Mouse (Mus musculus): ENCODE data around the gene Eif1. TPM values are rescaled to one million over a fixed set of nuclear protein-coding genes. Genes with fewer than 3 reads are reported as not detected.

The Eif1 gene
- 1,000 to 10,000 TPM; 1,442 to 1,567 TPM for total RNA-seq (2021)
- long read RNA-seq, experiment 1, transcript Eif1-201 (4 exons, 1,322 nt) = major isoform, 1,096 of 1,127 reads
- long read RNA-seq, experiment 1, partial matches to known transcripts = 22 of 1,127 reads
- long read RNA-seq, experiment 1, other reads (novel, unspliced or antisense) = 3 of 1,127 reads
- long read RNA-seq, experiment 2, transcript Eif1-201 (4 exons, 1,322 nt) = major isoform, 1,391 of 1,427 reads
- long read RNA-seq, experiment 2, partial matches to known transcripts = 20 of 1,427 reads
- long read RNA-seq, experiment 2, other reads (novel, unspliced or antisense) = 12 of 1,427 reads

GRCm38 (mm10) chr11:100319492-100320171 lies at the start of gene Eif1:
Gene Eif1, plus strand, starts transcription at chr11:100319885.
- DNase-seq = peak; percentile 100
- intact Hi-C loops (cut with DNase I) = no loop called here
- Histone ChIP-seq H3K27ac (peak within 1 kb of the TSS; percentile 100), H3K4me3 (peak within 1 kb of the TSS; percentile 97)
- TF ChIP-seq CTCF (IDR thresholded peaks at IDR 0.05) = no peak

GRCm38 (mm10) chr11:100271878-100272277 lies 47.8 kb upstream of the Eif1 start:
- no peak overlapping the region for H3K27ac ChIP-seq
- no peak for TF ChIP-seq CTCF (IDR thresholded peaks at IDR 0.05)
- H3K4me3 ChIP-seq = no peak overlapping the region
- intact Hi-C loops (cut with DNase I) = no loop called here
- no peak for DNase-seq

GRCm38 (mm10) chr11:100274719-100275118 lies 45.0 kb upstream of the Eif1 start:
- intact Hi-C loops (cut with DNase I) = no loop called here
- no peak for TF ChIP-seq CTCF (IDR thresholded peaks at IDR 0.05)
- DNase-seq = no peak
- no peak overlapping the region for H3K27ac ChIP-seq
- no peak overlapping the region for H3K4me3 ChIP-seq

DNA sequence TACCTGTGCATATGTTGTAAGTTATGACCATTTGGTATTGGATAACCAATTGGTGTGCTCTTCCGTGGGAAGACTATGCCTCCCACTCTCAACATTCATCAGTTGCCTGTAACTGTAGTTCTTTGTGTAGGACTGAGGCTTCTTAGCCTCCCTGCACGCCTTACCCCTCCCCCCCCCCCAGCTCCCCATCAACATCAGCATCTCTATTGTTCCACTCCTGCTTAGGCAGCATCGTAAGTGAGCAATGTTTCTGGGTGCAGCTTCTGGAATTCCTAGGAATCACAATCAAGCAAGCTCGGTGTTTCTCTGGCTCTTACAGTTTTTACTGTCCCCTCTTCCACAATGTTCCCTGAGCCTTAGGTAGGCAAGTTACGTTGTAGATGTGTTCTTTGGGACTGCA lies 44.2 kb upstream of the Eif1 start:
- TF ChIP-seq CTCF (IDR thresholded peaks at IDR 0.05) = no peak
- H3K27ac ChIP-seq = no peak overlapping the region
- DNase-seq = no peak
- intact Hi-C loops (cut with DNase I) = no loop called here
- no peak overlapping the region for H3K4me3 ChIP-seq

DNA sequence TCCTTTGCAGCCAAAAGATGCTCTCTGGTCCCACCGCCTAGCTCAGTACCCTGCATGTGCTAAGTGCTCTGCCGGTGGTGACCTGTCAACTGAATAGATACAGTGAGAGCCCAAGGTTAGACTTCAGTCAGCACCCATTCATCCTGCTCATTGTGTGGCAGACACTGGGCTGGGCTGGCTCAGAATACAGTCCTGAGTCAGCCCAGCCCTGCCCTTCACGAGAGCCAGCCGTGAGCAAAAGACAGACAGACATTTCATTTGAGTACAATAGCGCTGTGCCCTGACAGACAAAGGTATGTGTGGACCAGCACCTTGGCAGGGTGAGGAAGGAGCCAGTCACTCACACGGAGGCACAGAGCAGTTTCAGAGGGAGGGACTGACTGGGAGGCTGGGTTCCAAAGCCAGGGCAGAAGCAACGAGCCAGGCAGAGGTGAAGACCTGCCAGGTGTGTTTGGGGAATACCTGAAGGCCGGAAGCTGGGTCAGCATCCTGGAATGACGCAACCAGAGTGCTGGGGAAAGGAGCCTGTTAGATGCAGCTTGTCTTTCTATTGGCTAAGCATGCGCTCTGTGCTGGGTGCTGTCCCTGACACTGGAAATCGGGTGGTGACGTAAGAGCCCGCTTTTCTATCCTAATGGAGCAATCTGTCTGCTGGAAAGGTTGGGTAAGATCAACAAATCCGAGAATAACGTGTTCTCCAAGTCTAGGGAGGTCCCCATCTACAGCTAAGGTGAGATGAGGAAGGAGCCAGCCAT lies 41.8 kb upstream of the Eif1 start:
- no peak for TF ChIP-seq CTCF (IDR thresholded peaks at IDR 0.05)
- no peak for DNase-seq
- no peak overlapping the region for H3K27ac ChIP-seq
- intact Hi-C loops (cut with DNase I) = no loop called here
- H3K4me3 ChIP-seq = no peak overlapping the region

DNA sequence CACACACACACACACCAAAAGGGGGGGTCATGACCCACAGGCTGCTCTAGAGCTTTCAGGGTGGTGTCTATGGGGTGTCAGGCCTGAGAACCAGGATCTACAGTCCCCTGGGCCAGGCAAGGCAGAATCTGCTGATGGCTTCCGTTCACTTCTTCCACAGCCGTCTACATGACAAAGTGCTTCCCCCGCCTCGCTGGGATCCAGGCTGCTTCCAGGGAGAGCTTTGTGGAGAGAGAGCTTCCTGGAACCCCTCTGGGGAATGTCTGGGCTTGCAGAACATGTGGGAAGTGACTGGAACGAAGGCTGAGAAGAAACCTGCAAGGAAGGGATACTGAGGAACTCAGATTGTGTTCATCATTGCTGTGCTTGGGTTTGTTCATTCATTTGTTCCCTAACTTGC lies 40.9 kb upstream of the Eif1 start:
- DNase-seq = no peak
- no peak for TF ChIP-seq CTCF (IDR thresholded peaks at IDR 0.05)
- intact Hi-C loops (cut with DNase I) = no loop called here
- no peak overlapping the region for H3K4me3 ChIP-seq
- no peak overlapping the region for H3K27ac ChIP-seq

- DNase-seq = peak; percentile 80
- intact Hi-C loops (cut with DNase I) = loop anchor here (2.0 to 5.0 kb wide), 2 partner anchors 115 to 817 kb away; no protein-coding TSS in a partner anchor
- no peak overlapping the region for H3K27ac ChIP-seq
- TF ChIP-seq CTCF (IDR thresholded peaks at IDR 0.05) = peak; percentile 89
- no peak overlapping the region for H3K4me3 ChIP-seq
Measured at GRCm38 (mm10) chr11:100281596-100282544, 37.8 kb upstream of the Eif1 start.

DNA sequence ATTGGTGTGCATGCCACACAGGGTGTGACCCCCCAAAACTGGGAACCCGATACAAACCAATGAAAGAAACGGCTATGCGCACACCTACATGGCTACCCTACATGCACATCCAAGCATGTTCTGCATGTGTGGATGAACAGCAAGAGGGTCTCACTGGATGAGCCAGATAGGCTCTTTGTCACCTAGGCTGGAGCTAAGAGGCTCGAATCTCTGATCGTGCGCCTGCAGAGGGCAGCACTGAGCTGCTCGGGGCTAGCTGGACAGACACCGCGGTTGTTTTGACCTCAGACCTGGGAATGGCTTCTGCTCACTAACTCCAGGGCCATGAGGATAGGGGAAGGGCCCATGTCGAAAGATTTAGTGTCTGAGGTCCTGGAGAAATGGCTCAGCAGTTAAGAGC lies 37.1 kb upstream of the Eif1 start:
- intact Hi-C loops (cut with DNase I) = loop anchor here (2.0 to 5.0 kb wide), 2 partner anchors 115 to 818 kb away; no protein-coding TSS in a partner anchor
- TF ChIP-seq CTCF (IDR thresholded peaks at IDR 0.05) = peak; percentile 85
- no peak overlapping the region for H3K4me3 ChIP-seq

DNA sequence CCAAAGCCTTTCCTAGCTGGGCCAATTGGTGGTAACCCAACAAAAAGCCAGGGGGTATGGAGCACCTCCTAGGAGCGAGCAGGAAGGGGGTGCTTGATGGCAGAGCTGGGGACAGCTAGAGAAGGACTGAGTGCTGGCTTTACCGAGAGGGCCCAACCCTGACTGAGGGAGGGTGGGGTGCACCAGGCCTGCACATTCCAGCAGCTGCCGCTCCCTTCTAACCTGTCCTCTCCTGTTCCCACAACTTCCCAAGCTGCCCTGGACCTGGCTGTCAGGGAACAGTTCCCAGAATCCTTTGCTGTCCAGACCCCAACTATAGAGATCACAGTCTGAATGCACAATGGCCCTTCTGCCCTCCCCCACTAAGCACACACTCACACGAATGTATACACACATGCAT lies 34.7 kb upstream of the Eif1 start:
- DNase-seq = no peak
- H3K4me3 ChIP-seq = no peak overlapping the region
- intact Hi-C loops (cut with DNase I) = loop anchor here (5.0 kb wide), 1 partner anchor 118 kb away; no protein-coding TSS in a partner anchor
- no peak for TF ChIP-seq CTCF (IDR thresholded peaks at IDR 0.05)
- no peak overlapping the region for H3K27ac ChIP-seq

More for the DNA sequence above, 37.1 kb upstream of the Eif1 start:
- no peak overlapping the region for H3K27ac ChIP-seq
- peak; percentile 88 for DNase-seq

DNA sequence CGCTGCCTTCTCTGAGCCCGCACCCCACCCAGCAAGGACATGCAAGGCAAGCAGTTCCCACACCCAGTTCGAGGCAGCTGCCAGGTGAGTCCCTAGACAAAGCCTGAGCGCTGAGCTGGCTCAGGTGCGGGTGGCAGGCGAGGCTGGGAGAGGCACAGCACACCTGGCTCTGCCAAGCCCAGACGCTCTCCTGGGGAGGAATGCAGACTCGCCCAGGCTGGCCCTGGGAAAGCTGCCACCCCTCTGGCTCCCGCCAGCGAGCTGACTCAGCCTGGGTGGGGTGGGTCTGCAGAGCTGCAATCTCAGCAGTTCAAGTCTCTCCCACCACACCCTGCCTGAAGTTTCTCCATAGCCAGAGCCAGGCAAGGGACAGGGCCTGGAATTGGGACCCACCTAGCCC lies 32.7 kb upstream of the Eif1 start:
- no peak for TF ChIP-seq CTCF (IDR thresholded peaks at IDR 0.05)
- H3K27ac ChIP-seq = peak overlapping the region; percentile 51
- intact Hi-C loops (cut with DNase I) = no loop called here
- H3K4me3 ChIP-seq = no peak overlapping the region
- DNase-seq = peak; percentile 85

GRCm38 (mm10) chr11:100288942-100289341 lies 30.7 kb upstream of the Eif1 start:
- no peak overlapping the region for H3K4me3 ChIP-seq
- peak overlapping the region; percentile 46 for H3K27ac ChIP-seq
- DNase-seq = peak; percentile 53
- TF ChIP-seq CTCF (IDR thresholded peaks at IDR 0.05) = no peak
- intact Hi-C loops (cut with DNase I) = no loop called here

GRCm38 (mm10) chr11:100290235-100290634 lies 29.4 kb upstream of the Eif1 start:
- Histone ChIP-seq H3K4me3 (no peak overlapping the region), H3K27ac (peak overlapping the region; percentile 57)
- intact Hi-C loops (cut with DNase I) = no loop called here
- DNase-seq = peak; percentile 36
- no peak for TF ChIP-seq CTCF (IDR thresholded peaks at IDR 0.05)

All from gastrocnemius, adult 2 months (tissue).